Comparison of ENCODE assay signal across 17 mouse cellular contexts in the genomic region with DNA sequence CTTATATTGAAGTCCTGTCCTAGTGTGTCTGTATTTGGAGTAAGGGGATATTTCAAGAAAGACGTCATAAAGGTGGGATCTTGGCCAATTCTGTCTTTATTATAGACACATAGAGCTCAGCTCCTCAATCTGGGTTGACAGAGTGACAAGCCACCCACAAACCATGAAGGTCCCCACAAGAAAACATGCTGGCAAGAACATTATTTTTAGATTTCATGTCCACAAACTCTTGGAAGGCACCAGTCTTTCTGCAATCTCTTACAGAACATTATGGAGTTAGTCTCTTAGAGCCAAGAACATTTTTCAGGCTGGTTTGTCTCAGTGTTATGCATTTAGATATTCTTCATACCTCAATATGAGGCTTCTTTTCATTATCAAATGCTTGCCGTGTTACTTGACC.
"Had no signal": no experiment of that assay in that cellular context is flagged by ENCODE, and none has a peak within 500 bp of the region (broad histone marks: within the 10 kb centered on the region; RNA-seq: fewer than 3 reads in every experiment).

No protein-coding gene starts in this region.

- ATAC-seq: liver, embryonic 12.5 days; liver, postnatal 0 days; lung, postnatal 0 days; midbrain, embryonic 13.5 days; midbrain, embryonic 15.5 days; midbrain, embryonic 16.5 days had no signal

- DNase-seq: left cerebral cortex, postnatal 4 days; liver; liver, embryonic 13.5 days; liver, postnatal 0 days; lung, adult 18-20 months; lung, adult 2 months; lung, embryonic 14.5 days; lung, postnatal 10 days; lung, postnatal 14 days; lung, postnatal 36 days; lung, postnatal 4 days; midbrain, embryonic 14.5 days had no signal
